Mouse (Mus musculus) heart, embryonic 14.5 days (tissue): ENCODE measurements at regions not wholly inside any gene's neighbourhood (a gene's known extent, or its start where the extent isn't known, plus 50 kb on each side); places are given as distances from the start of the nearest gene placed in this dataset.

Experiments
- ATAC-seq: fragments of 200-750 bp; cut with Nextera tagmentation; 2 replicates; pipeline ENCODE4 v1.8.0; 2017; ENCODE audit warnings: low read depth, moderate TSS enrichment; ENCODE audit not compliant: insufficient number of reproducible peaks, insufficient read depth, low FRiP score
- H3K27ac ChIP-seq, 2 experiments: fragments of 200-500 bp in 1 of 2; fragments of 300-500 bp in 1 of 2; sonication (generic) in 1 of 2; replicated peaks in 1 of 2; 2 replicates each; pipeline ENCODE4 v1.5.1; 2012 to 2014; ENCODE audit warnings: low read depth in 2 of 2, low read length in 2 of 2, control low read depth in 1 of 2, mild to moderate bottlenecking in 1 of 2, mixed read lengths in 1 of 2; ENCODE audit not compliant: control insufficient read depth in 1 of 2, insufficient read depth in 1 of 2
- H3K27me3 ChIP-seq: fragments of 300-500 bp; sonication (generic); 2 replicates; pipeline ENCODE4 v1.6.1; 2014; ENCODE audit warnings: mild to moderate bottlenecking, low read length, control low read depth; ENCODE audit not compliant: control insufficient read depth, insufficient read depth
- H3K36me3 ChIP-seq: fragments of 300-500 bp; sonication (generic); 2 replicates; pipeline ENCODE4 v1.6.1; 2014; ENCODE audit warnings: mild to moderate bottlenecking, control low read depth, low read length, mixed read lengths; ENCODE audit not compliant: control insufficient read depth, insufficient read depth
- H3K4me1 ChIP-seq, 2 experiments: fragments of 200-500 bp in 1 of 2; fragments of 300-500 bp in 1 of 2; sonication (generic) in 1 of 2; 2 replicates each; pipeline ENCODE4 v1.6.1; 2012 to 2014; ENCODE audit warnings: low read length in 2 of 2, control low read depth in 1 of 2, mixed read lengths in 1 of 2; ENCODE audit not compliant: control insufficient read depth in 2 of 2, insufficient read depth in 2 of 2
- H3K4me2 ChIP-seq: fragments of 300-500 bp; sonication (generic); 2 replicates; pipeline ENCODE4 v1.6.1; 2014; ENCODE audit warnings: mild to moderate bottlenecking, low read length
- H3K4me3 ChIP-seq, 2 experiments: fragments of 200-500 bp in 1 of 2; fragments of 300-500 bp in 1 of 2; sonication (generic) in 1 of 2; 2 replicates each; pipeline ENCODE4 v1.5.1; 2012 to 2014; ENCODE audit warnings: low read length in 2 of 2, mild to moderate bottlenecking in 2 of 2, control low read depth in 1 of 2, low read depth in 1 of 2, moderate library complexity in 1 of 2; ENCODE audit not compliant: control insufficient read depth in 1 of 2, insufficient read depth in 1 of 2
- H3K9ac ChIP-seq: fragments of 300-500 bp; sonication (generic); 2 replicates; pipeline ENCODE4 v1.6.1; 2014; ENCODE audit warnings: mild to moderate bottlenecking, low read length
- H3K9me3 ChIP-seq: fragments of 300-500 bp; sonication (generic); 2 replicates; pipeline ENCODE4 v1.6.1; 2016; ENCODE audit warnings: low read length, control low read depth; ENCODE audit not compliant: control insufficient read depth
- WGBS: fragments of 180-500 bp; shearing (Covaris S2); extraction: QIAGEN DNeasy Blood & Tissue Kit; methylation state at CpG from one replicate; pipeline ENCODE4 v1.1.7; 2014; 5-methylcytosine and 5-hydroxymethylcytosine counted together

- Histone ChIP-seq H3K9ac (no peak overlapping the region), H3K4me3 (no peak overlapping the region), H3K9me3 (peaks cover 10% of the 10 kb centered on the region), H3K4me1 (no peaks in the 10 kb centered on the region), H3K36me3 (no peaks in the 10 kb centered on the region), H3K4me2 (no peak overlapping the region), H3K27me3 (no peaks in the 10 kb centered on the region), H3K27ac (no peak overlapping the region)
- WGBS, result 83% methylated on average over 7 of the region's 7 CpGs
- no peak for ATAC-seq
Observed at GRCm38 (mm10) chr3:54630254-54630653, 62.4 kb upstream of the Supt20 start.

DNA sequence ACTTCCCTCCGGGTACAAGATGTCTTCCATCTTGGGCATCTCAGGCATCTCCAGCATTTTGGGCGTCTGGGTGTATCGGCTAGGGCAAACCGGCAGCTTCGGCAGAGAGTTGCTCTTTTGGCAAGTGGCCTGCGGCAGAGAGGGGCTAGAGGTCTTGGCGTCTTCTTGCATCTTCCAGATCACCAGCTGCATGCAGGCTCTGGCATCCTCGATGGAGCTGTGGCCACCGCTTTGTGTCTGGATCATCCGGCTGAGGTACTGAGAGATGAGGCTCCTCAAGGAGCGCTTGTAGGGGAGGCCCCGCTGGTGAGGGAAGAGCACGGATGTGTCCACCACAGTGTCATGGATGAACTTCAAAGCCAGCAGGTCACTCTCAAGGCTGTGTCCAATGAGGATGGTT is 59.9 kb upstream of the Supt20 start:
- H3K4me3 ChIP-seq, result no peak overlapping the region
- no peak overlapping the region for H3K27ac ChIP-seq
- WGBS, result 95% methylated on average over 13 of the region's 13 CpGs
- H3K36me3 ChIP-seq, result no peaks in the 10 kb centered on the region
- H3K27me3 ChIP-seq, result no peaks in the 10 kb centered on the region
- H3K9ac ChIP-seq, result no peak overlapping the region
- peaks cover 10% of the 10 kb centered on the region for H3K9me3 ChIP-seq
- H3K4me1 ChIP-seq, result no peaks in the 10 kb centered on the region
- no peak overlapping the region for H3K4me2 ChIP-seq
- no peak for ATAC-seq

DNA sequence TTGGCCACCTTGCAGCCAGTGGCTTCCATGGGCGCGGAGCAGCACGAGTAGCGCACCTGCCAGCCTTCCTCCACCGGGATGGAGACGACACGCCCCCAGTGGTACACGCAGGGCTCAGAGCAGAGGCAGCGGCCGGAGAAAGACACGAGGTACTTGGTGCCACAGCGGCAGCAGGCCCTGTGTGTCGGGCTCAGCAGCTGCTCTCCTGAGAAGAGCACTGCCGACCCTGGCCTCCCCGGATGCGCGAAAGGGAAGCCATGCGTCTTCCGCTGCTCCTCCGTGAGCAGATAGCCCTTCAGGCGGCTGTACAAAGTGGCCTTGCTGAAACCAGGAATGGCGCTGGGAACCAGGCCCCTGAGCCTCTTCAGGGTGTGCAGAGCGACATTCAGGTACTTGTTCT is 59.2 kb upstream of the Supt20 start:
- H3K9me3 ChIP-seq, result peaks cover 10% of the 10 kb centered on the region
- no peak overlapping the region for H3K9ac ChIP-seq
- no peaks in the 10 kb centered on the region for H3K36me3 ChIP-seq
- H3K4me1 ChIP-seq, result no peaks in the 10 kb centered on the region
- no peak overlapping the region for H3K4me3 ChIP-seq
- no peak for ATAC-seq
- no peak overlapping the region for H3K4me2 ChIP-seq
- 85% methylated on average over 23 of the region's 23 CpGs for WGBS
- no peak overlapping the region for H3K27ac ChIP-seq
- no peaks in the 10 kb centered on the region for H3K27me3 ChIP-seq

DNA sequence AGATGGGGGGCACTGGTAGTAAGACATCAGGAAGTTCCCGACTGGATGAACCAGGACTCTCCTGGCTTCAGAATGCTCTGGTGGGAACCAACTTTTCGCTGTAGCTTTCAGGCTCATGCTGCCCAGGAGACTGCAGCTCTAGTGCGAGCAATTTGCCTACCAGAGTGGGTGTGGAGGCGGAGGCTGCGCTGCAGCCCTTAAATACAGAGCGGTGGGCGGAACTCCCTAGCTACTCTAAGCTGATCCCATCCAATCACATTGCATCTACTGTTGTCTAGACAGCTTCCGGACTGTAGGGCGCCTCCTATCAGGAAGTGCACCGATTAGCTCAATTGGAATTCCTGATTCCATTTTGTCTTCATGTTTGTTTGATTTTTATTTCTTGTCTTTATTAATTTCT is 58.2 kb upstream of the Supt20 start:
- Histone ChIP-seq H3K9ac (no peak overlapping the region), H3K4me2 (no peak overlapping the region), H3K36me3 (no peaks in the 10 kb centered on the region), H3K4me3 (no peak overlapping the region), H3K27ac (no peak overlapping the region), H3K4me1 (no peaks in the 10 kb centered on the region), H3K27me3 (no peaks in the 10 kb centered on the region), H3K9me3 (peaks cover 10% of the 10 kb centered on the region)
- no peak for ATAC-seq
- 89% methylated on average over 10 of the region's 10 CpGs for WGBS
